Mouse (Mus musculus) lung, adult 2 months (tissue): Measurements from ENCODE around the gene Rpl29.

Experiments used
- CTCF ChIP-seq: fragments of 200-500 bp; IDR thresholded peaks from 2 replicates; pipeline ENCODE4 v1.5.1; 2011; ENCODE audit warnings: mild to moderate bottlenecking, low read length, control low read depth; ENCODE audit not compliant: insufficient read depth
- POLR2A ChIP-seq: fragments of 200-500 bp; IDR thresholded peaks from 2 replicates; pipeline ENCODE4 v1.6.1; 2011; ENCODE audit warnings: low read depth, mild to moderate bottlenecking, control low read depth, low read length, borderline replicate concordance; ENCODE audit errors: extremely low read depth

DNA sequence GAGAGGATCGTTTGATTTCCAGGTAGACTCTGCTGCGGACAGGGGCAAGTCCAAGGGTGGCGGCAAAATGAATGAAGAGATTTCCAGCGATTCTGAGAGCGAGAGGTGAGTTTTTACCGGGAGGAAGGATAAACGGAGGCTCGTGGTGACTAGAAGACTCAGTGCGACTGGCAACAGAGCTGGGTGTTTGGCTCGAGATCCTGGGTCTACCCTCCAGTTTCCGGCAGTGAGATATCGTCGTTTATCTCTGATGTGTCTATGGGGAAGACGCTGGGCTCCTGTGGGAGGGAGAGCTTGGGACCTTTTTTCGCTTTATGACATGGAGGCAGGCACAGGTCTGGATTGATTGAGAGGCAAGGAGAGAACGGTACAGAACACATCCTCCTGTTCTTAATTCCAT, 48.4 kb downstream of the Rpl29 start:
- TF ChIP-seq CTCF (no peak), POLR2A (no peak)
